Mouse (Mus musculus) lung, postnatal 4 days (tissue): ENCODE data around the gene Fli1.
A peak's percentile ranks its signal among the peaks of the same experiment; 100 is the strongest.

Experiments used
- DNase-seq, 2 experiments: peaks; one replicate each; pipeline ENCODE4 v3.0.0; 2021

Gene Fli1

GRCm38 (mm10) chr9:32522536-32523245 lies 20.0 kb downstream of the Fli1 start:
- no peak for DNase-seq

GRCm38 (mm10) chr9:32521331-32521730 lies 21.3 kb downstream of the Fli1 start:
- no peak for DNase-seq

- no peak for DNase-seq
Measured at GRCm38 (mm10) chr9:32520821-32521220, 21.8 kb downstream of the Fli1 start.

GRCm38 (mm10) chr9:32519101-32520051 lies 23.3 kb downstream of the Fli1 start:
- DNase-seq, result peak; percentile 37 to 58

- peak in 1 of 2 experiments; percentile 51 for DNase-seq
Measured at GRCm38 (mm10) chr9:32518351-32519075, 24.1 kb downstream of the Fli1 start.

GRCm38 (mm10) chr9:32516691-32517090 lies 26.0 kb downstream of the Fli1 start:
- no peak for DNase-seq

GRCm38 (mm10) chr9:32515894-32516686 lies 26.6 kb downstream of the Fli1 start:
- DNase-seq, result peak in 1 of 2 experiments; percentile 60

- no peak for DNase-seq
Measured at GRCm38 (mm10) chr9:32514406-32515058, 28.1 kb downstream of the Fli1 start.

- DNase-seq, result no peak
Measured at GRCm38 (mm10) chr9:32513471-32513870, 29.2 kb downstream of the Fli1 start.

- no peak for DNase-seq
Measured at GRCm38 (mm10) chr9:32510454-32511263, 32.0 kb downstream of the Fli1 start.

GRCm38 (mm10) chr9:32509706-32510156 lies 32.9 kb downstream of the Fli1 start:
- DNase-seq, result peak; percentile 47 to 58

- peak; percentile 65 to 67 for DNase-seq
Measured at GRCm38 (mm10) chr9:32508648-32509047, 34.0 kb downstream of the Fli1 start.

GRCm38 (mm10) chr9:32508118-32508517 lies 34.5 kb downstream of the Fli1 start:
- DNase-seq, result no peak

- DNase-seq, result no peak
Measured at GRCm38 (mm10) chr9:32506866-32507861, 35.5 kb downstream of the Fli1 start.

- DNase-seq, result peak; percentile 55 to 81
Measured at GRCm38 (mm10) chr9:32506161-32506560, 36.5 kb downstream of the Fli1 start.

- no peak for DNase-seq
Measured at GRCm38 (mm10) chr9:32505460-32506075, 37.1 kb downstream of the Fli1 start.

GRCm38 (mm10) chr9:32503995-32504451 lies 38.6 kb downstream of the Fli1 start:
- DNase-seq, result peak in 1 of 2 experiments; percentile 48

- no peak for DNase-seq
Measured at GRCm38 (mm10) chr9:32503423-32503822, 39.2 kb downstream of the Fli1 start.
